Mouse (Mus musculus) hindbrain, embryonic 10.5 days (tissue): ENCODE measurements around the gene Wdr45. TPM values are rescaled to one million over a fixed set of nuclear protein-coding genes. Genes with fewer than 3 reads are reported as not detected.

ENCODE experiments used
- DNase-seq: peaks from one replicate; pipeline ENCODE4 v3.0.0-alpha.2; 2017; ENCODE audit warnings: low spot score
- H3K27ac ChIP-seq: fragments of 300-500 bp; sonication (generic); 2 replicates; pipeline ENCODE4 v1.5.1; 2016; ENCODE audit warnings: mild to moderate bottlenecking, moderate library complexity
- H3K27me3 ChIP-seq: fragments of 300-500 bp; sonication (generic); 2 replicates; pipeline ENCODE4 v1.6.1; 2016; ENCODE audit warnings: mild to moderate bottlenecking; ENCODE audit not compliant: poor library complexity, insufficient read depth, severe bottlenecking
- H3K36me3 ChIP-seq: fragments of 300-500 bp; sonication (generic); 2 replicates; pipeline ENCODE4 v1.6.1; 2016; ENCODE audit warnings: mild to moderate bottlenecking, moderate library complexity
- H3K4me1 ChIP-seq: fragments of 300-500 bp; sonication (generic); replicated peaks from 2 replicates; pipeline ENCODE4 v1.6.1; 2016; ENCODE audit warnings: mild to moderate bottlenecking
- H3K4me3 ChIP-seq: fragments of 300-500 bp; sonication (generic); 2 replicates; pipeline ENCODE4 v1.5.1; 2016; ENCODE audit warnings: mild to moderate bottlenecking, moderate library complexity
- H3K9me3 ChIP-seq: fragments of 300-500 bp; sonication (generic); 2 replicates; pipeline ENCODE4 v1.6.1; 2016; ENCODE audit warnings: mild to moderate bottlenecking, moderate library complexity
- WGBS: fragments of 180-500 bp; shearing (Covaris S2); methylation state at CpG from one replicate; pipeline ENCODE4 v1.1.7; 2016; 5-methylcytosine and 5-hydroxymethylcytosine counted together
- polyA plus RNA-seq: library from polyadenylated mRNA; unstranded; fragments of >200 nt; fragmentation: Nextera tagmentation; extraction: Ambion mirVana; gene quantifications from 2 replicates; pipeline ENCODE4 v1.2.1, GENCODE M21; 2016

Gene Wdr45
- polyA plus RNA-seq, 1 experiment from 2014 or later, result 23.7 TPM

- 46% methylated on average over 8 of the region's 8 CpGs for WGBS
- no peaks in the 10 kb centered on the region for H3K4me1 ChIP-seq
- H3K27ac ChIP-seq, result no peak overlapping the region
- H3K36me3 ChIP-seq, result peaks cover 30% of the 10 kb centered on the region
- peak; percentile 57 for DNase-seq
- H3K4me3 ChIP-seq, result no peak overlapping the region
- no peaks in the 10 kb centered on the region for H3K9me3 ChIP-seq
- H3K27me3 ChIP-seq, result no peaks in the 10 kb centered on the region
These were observed 62.4 kb downstream of the Wdr45 start for GRCm38 (mm10) chrX:7776329-7777082.

Other genes with a start within 250 kb of the Wdr45 start
- 0.07 and 0.08 TPM in 2 replicates for gene Foxp3, start 140.7 kb upstream of the Wdr45 start, polyA plus RNA-seq
- 2.5 and 2.8 TPM in 2 replicates for gene Ppp1r3f, start 140.1 kb upstream of the Wdr45 start, polyA plus RNA-seq
- gene Ccdc22, start 108.8 kb upstream of the Wdr45 start, polyA plus RNA-seq, result 33.5 and 34.4 TPM in 2 replicates
- not detected in 2 replicates for gene Cacna1f, start 107.2 kb upstream of the Wdr45 start, polyA plus RNA-seq
- 18.5 and 26.5 TPM in 2 replicates for gene Syp, start 75.9 kb upstream of the Wdr45 start, polyA plus RNA-seq
- gene Prickle3, start 57.1 kb upstream of the Wdr45 start, polyA plus RNA-seq, result 4.4 and 4.5 TPM in 2 replicates
- gene Plp2, start 42.9 kb upstream of the Wdr45 start, polyA plus RNA-seq, result 40.9 and 52.0 TPM in 2 replicates
- gene Magix, start 33.1 kb upstream of the Wdr45 start, polyA plus RNA-seq, result not detected in 2 replicates
- 36.0 and 42.8 TPM in 2 replicates for gene Gpkow, start 17.2 kb upstream of the Wdr45 start, polyA plus RNA-seq
- not detected in 2 replicates for gene Gm45208, start 7.9 kb downstream of the Wdr45 start, polyA plus RNA-seq
- gene Praf2, start 14.1 kb downstream of the Wdr45 start, polyA plus RNA-seq, result 78.2 and 101 TPM in 2 replicates
- 18.7 and 22.9 TPM in 2 replicates for gene Ccdc120, start 36.6 kb downstream of the Wdr45 start, polyA plus RNA-seq
- 31.7 and 36.5 TPM in 2 replicates for gene Tfe3, start 48.2 kb downstream of the Wdr45 start, polyA plus RNA-seq
- 45.3 and 47.8 TPM in 2 replicates for gene Gripap1, start 75.4 kb downstream of the Wdr45 start, polyA plus RNA-seq
- gene Kcnd1, start 108.0 kb downstream of the Wdr45 start, polyA plus RNA-seq, result 1.4 and 2.2 TPM in 2 replicates
- gene Otud5, start 127.0 kb downstream of the Wdr45 start, polyA plus RNA-seq, result 43.8 and 55.9 TPM in 2 replicates
- 8.8 and 10.2 TPM in 2 replicates for gene Pim2, start 163.9 kb downstream of the Wdr45 start, polyA plus RNA-seq
- gene Slc35a2, start 169.7 kb downstream of the Wdr45 start, polyA plus RNA-seq, result 26.6 and 32.5 TPM in 2 replicates
- gene Pqbp1, start 184.9 kb downstream of the Wdr45 start, polyA plus RNA-seq, result 131 and 160 TPM in 2 replicates
- gene Timm17b, start 185.0 kb downstream of the Wdr45 start, polyA plus RNA-seq, result 206 and 214 TPM in 2 replicates
- not detected in 2 replicates for gene Gm10491, start 193.5 kb downstream of the Wdr45 start, polyA plus RNA-seq
- gene Gm10490, start 195.2 kb downstream of the Wdr45 start, polyA plus RNA-seq, result not detected in 2 replicates
- gene Pcsk1n, start 205.5 kb downstream of the Wdr45 start, polyA plus RNA-seq, result 7.8 and 39.8 TPM in 2 replicates
- gene Eras, start 214.3 kb downstream of the Wdr45 start, polyA plus RNA-seq, result not detected in 2 replicates
- gene Hdac6, start 233.6 kb downstream of the Wdr45 start, polyA plus RNA-seq, result 58.5 and 61.5 TPM in 2 replicates